Mouse (Mus musculus): ENCODE measurements around the gene Tcte3.
"Not testable (repeated sequence)": the region's sequence is repeated elsewhere in the genome, so short reads cannot be mapped to it uniquely, and the experiment has no call there.

- TF ChIP-seq POLR2A (IDR thresholded peaks at IDR 0.05; ENCODE audit: borderline replicate concordance, extremely low read depth, low read depth, low read length); CTCF (IDR thresholded peaks at IDR 0.05; ENCODE audit: insufficient read depth, low read length): not testable (repeated sequence)
Measured at GRCm38 (mm10) chr17:14992522-14993138, 48.7 kb downstream of the Tcte3 start.
